Mouse (Mus musculus) hindbrain, embryonic 16.5 days (tissue): Measurements from ENCODE around the gene Qsox2. TPM values are rescaled to one million over a fixed set of nuclear protein-coding genes. Genes with fewer than 3 reads are reported as not detected.

Experiments
- ATAC-seq: fragments of 200-750 bp; cut with Nextera tagmentation; 2 replicates; pipeline ENCODE4 v1.8.0; 2017; ENCODE audit warnings: moderate TSS enrichment, moderate library complexity
- H3K27ac ChIP-seq: fragments of 300-500 bp; sonication (generic); 2 replicates; pipeline ENCODE4 v1.5.1; 2014; ENCODE audit warnings: low read depth, mild to moderate bottlenecking, control low read depth, low read length, moderate library complexity
- H3K27me3 ChIP-seq: fragments of 300-500 bp; sonication (generic); replicated peaks from 2 replicates; pipeline ENCODE4 v1.6.1; 2014; ENCODE audit warnings: low read length; ENCODE audit not compliant: control insufficient read depth, insufficient read depth
- H3K36me3 ChIP-seq: fragments of 300-500 bp; sonication (generic); 2 replicates; pipeline ENCODE4 v1.6.1; 2014; ENCODE audit warnings: mild to moderate bottlenecking, low read length, moderate library complexity, mixed read lengths; ENCODE audit not compliant: control insufficient read depth, insufficient read depth
- H3K4me1 ChIP-seq: fragments of 300-500 bp; sonication (generic); 2 replicates; pipeline ENCODE4 v1.6.1; 2014; ENCODE audit warnings: low read depth, low read length; ENCODE audit not compliant: control insufficient read depth, insufficient read depth
- H3K4me2 ChIP-seq: fragments of 300-500 bp; sonication (generic); 2 replicates; pipeline ENCODE4 v1.6.1; 2014; ENCODE audit warnings: mild to moderate bottlenecking, low read length, control low read depth, moderate library complexity
- H3K4me3 ChIP-seq: fragments of 300-500 bp; sonication (generic); 2 replicates; pipeline ENCODE4 v1.5.1; 2014; ENCODE audit warnings: mild to moderate bottlenecking, low read length, control low read depth, moderate library complexity
- H3K9ac ChIP-seq: fragments of 300-500 bp; sonication (generic); 2 replicates; pipeline ENCODE4 v1.6.1; 2014; ENCODE audit warnings: low read depth, mild to moderate bottlenecking, control low read depth, low read length, moderate library complexity
- H3K9me3 ChIP-seq: fragments of 300-500 bp; sonication (generic); 2 replicates; pipeline ENCODE4 v1.6.1; 2014; ENCODE audit warnings: mild to moderate bottlenecking, low read length, moderate library complexity; ENCODE audit not compliant: control insufficient read depth
- WGBS: fragments of 180-500 bp; shearing (Covaris S2); extraction: QIAGEN DNeasy Blood & Tissue Kit; methylation state at CpG from one replicate; pipeline ENCODE4 v1.1.7; 2014; 5-methylcytosine and 5-hydroxymethylcytosine counted together
- polyA plus RNA-seq: library from polyadenylated mRNA; unstranded; fragments of >200 nt; fragmentation: Nextera tagmentation; extraction: Ambion mirVana; gene quantifications from 2 replicates; pipeline ENCODE4 v1.2.1, GENCODE M21; 2015

Gene Qsox2
- polyA plus RNA-seq = 15.3 and 16.7 TPM in 2 replicates

DNA sequence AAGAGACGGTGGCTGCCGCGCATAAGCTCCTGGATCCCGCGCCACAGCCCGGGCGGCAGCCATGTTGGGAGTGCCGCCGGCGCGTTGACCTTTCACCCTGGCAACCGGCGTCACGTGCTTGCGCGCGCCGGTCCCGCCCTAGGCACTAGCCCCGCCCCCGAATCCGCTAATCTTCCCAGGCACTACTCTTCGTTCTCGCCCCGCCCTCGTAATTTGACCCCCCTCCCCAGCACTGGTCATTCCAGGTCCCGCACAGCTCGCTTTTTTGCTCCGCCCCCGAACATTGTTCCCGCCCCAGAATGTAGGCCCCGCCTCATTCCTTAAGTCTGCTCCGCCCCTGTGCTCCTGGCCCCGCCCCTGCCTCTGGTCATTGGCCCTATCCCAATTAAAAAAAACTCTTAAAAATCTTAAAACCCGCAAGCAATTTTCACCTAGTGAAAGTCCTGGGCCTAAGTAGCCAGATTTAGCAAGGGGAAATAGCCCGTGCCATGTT lies at the start of gene Qsox2:
Gene Qsox2, minus strand, starts transcription at position 236 of the 493 bp plus-strand sequence.
- no peaks in the 10 kb centered on the region for H3K9me3 ChIP-seq
- H3K27ac ChIP-seq = peak within 1 kb of the TSS; percentile 86
- peak; percentile 89 for ATAC-seq
- H3K9ac ChIP-seq = peak within 1 kb of the TSS; percentile 93
- under 1% methylated on average over 35 of the region's 36 CpGs for WGBS
- no peaks in the 10 kb centered on the region for H3K36me3 ChIP-seq
- H3K4me3 ChIP-seq = peak within 1 kb of the TSS; percentile 97
- H3K4me1 ChIP-seq = peaks cover 18% of the 10 kb centered on the region
- no peaks in the 10 kb centered on the region for H3K27me3 ChIP-seq
- H3K4me2 ChIP-seq = peak within 1 kb of the TSS; percentile 92

- Histone ChIP-seq H3K4me1 (peaks cover 5% of the 10 kb centered on the region), H3K36me3 (no peaks in the 10 kb centered on the region), H3K27me3 (no peaks in the 10 kb centered on the region), H3K9me3 (no peaks in the 10 kb centered on the region), H3K27ac (no peak overlapping the region), H3K4me3 (no peak overlapping the region), H3K9ac (no peak overlapping the region), H3K4me2 (no peak overlapping the region)
- 51% methylated on average over 7 of the region's 7 CpGs for WGBS
- ATAC-seq = no peak
Measured at GRCm38 (mm10) chr2:26286391-26286790, 49.1 kb upstream of the Qsox2 start.

GRCm38 (mm10) chr2:26285804-26286203 lies 48.5 kb upstream of the Qsox2 start:
- H3K27ac ChIP-seq = 0 out of 2 replicates have a peak overlapping the region, but pooled peaks have one; percentile 3
- H3K9ac ChIP-seq = 0 out of 2 replicates have a peak overlapping the region, but pooled peaks have one; percentile 2
- 24% methylated on average over 7 of the region's 7 CpGs for WGBS
- ATAC-seq = peak; percentile 70; the same call in 1 of the 2 replicates
- no peaks in the 10 kb centered on the region for H3K9me3 ChIP-seq
- no peaks in the 10 kb centered on the region for H3K27me3 ChIP-seq
- peaks cover 5% of the 10 kb centered on the region for H3K4me1 ChIP-seq
- H3K36me3 ChIP-seq = no peaks in the 10 kb centered on the region
- no peak overlapping the region for H3K4me3 ChIP-seq
- H3K4me2 ChIP-seq = no peak overlapping the region

DNA sequence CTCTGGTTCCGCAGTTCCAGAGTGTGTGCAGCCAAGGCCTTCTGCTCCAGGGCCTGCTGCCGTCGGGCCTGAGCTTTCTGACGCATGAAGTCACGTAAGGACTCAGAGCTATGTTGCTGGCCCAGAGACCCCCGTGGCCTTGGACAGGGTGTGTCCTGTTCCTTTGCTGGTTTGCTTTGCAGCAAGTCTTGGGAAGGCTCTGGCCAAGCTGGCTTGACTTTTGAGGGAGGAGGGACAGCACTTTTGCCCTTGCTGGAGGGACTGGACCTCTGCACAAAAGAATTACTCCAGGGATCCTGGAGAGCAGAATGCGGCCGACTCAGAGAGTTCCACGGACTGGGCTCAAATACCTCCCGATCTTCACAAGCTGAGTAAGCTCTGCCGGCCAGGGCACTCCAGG lies 43.3 kb upstream of the Qsox2 start:
- no peak for ATAC-seq
- H3K27ac ChIP-seq = no peak overlapping the region
- no peaks in the 10 kb centered on the region for H3K27me3 ChIP-seq
- peaks cover under 1% of the 10 kb centered on the region; the same call in 1 of the 2 replicates for H3K4me1 ChIP-seq
- no peaks in the 10 kb centered on the region for H3K9me3 ChIP-seq
- H3K4me2 ChIP-seq = no peak overlapping the region
- 67% methylated on average over 11 of the region's 11 CpGs for WGBS
- no peaks in the 10 kb centered on the region for H3K36me3 ChIP-seq
- no peak overlapping the region for H3K4me3 ChIP-seq
- no peak overlapping the region for H3K9ac ChIP-seq

- H3K9ac ChIP-seq = no peak overlapping the region
- no peaks in the 10 kb centered on the region for H3K9me3 ChIP-seq
- no peaks in the 10 kb centered on the region for H3K4me1 ChIP-seq
- no peaks in the 10 kb centered on the region for H3K27me3 ChIP-seq
- H3K36me3 ChIP-seq = no peaks in the 10 kb centered on the region
- H3K27ac ChIP-seq = no peak overlapping the region
- H3K4me2 ChIP-seq = no peak overlapping the region
- no peak overlapping the region for H3K4me3 ChIP-seq
- ATAC-seq = no peak
- WGBS = 76% methylated on average over 3 of the region's 3 CpGs
Measured at GRCm38 (mm10) chr2:26279712-26280111, 42.4 kb upstream of the Qsox2 start.

- ATAC-seq = peak; percentile 82; the same call in 1 of the 2 replicates
- Histone ChIP-seq H3K4me1 (no peaks in the 10 kb centered on the region), H3K36me3 (no peaks in the 10 kb centered on the region), H3K27me3 (no peaks in the 10 kb centered on the region), H3K4me3 (no peak overlapping the region), H3K27ac (no peak overlapping the region), H3K4me2 (no peak overlapping the region), H3K9ac (no peak overlapping the region), H3K9me3 (no peaks in the 10 kb centered on the region)
- 20% methylated on average over 7 of the region's 7 CpGs for WGBS
Measured at GRCm38 (mm10) chr2:26273611-26274010, 36.3 kb upstream of the Qsox2 start.

- no peaks in the 10 kb centered on the region for H3K4me1 ChIP-seq
- H3K4me3 ChIP-seq = no peak overlapping the region
- no peak overlapping the region for H3K4me2 ChIP-seq
- no peak overlapping the region for H3K27ac ChIP-seq
- H3K9me3 ChIP-seq = no peaks in the 10 kb centered on the region
- 63% methylated on average over 3 of the region's 3 CpGs for WGBS
- no peaks in the 10 kb centered on the region for H3K36me3 ChIP-seq
- H3K9ac ChIP-seq = no peak overlapping the region
- ATAC-seq = no peak
- no peaks in the 10 kb centered on the region for H3K27me3 ChIP-seq
Measured at GRCm38 (mm10) chr2:26268216-26268615, 30.9 kb upstream of the Qsox2 start.

GRCm38 (mm10) chr2:26266066-26266742 lies 28.9 kb upstream of the Qsox2 start:
- 85% methylated on average over 10 of the region's 10 CpGs for WGBS
- ATAC-seq = no peak

DNA sequence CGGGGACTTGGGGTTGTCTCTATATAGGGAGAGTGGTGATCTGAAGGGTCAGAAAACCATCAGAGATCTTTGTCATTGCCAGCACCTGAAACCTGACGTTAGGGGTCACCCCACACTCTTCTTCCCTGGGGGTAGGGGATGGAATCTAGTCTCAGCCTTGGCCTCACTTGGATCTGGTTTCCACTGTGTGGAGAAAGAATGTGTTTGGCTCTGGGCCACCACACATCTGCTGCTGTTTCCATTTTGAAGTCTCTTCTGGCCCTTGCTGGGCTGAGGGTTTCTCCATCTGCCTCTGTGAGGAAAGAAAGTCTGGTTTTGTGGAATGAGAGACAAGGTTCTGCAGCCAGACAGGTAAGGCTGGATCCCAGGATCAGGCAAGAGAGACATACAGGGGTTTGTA lies 27.8 kb upstream of the Qsox2 start:
- Histone ChIP-seq H3K27ac (no peak overlapping the region), H3K27me3 (no peaks in the 10 kb centered on the region), H3K4me2 (no peak overlapping the region), H3K9me3 (no peaks in the 10 kb centered on the region), H3K4me1 (no peaks in the 10 kb centered on the region), H3K4me3 (no peak overlapping the region), H3K9ac (no peak overlapping the region), H3K36me3 (no peaks in the 10 kb centered on the region)
- WGBS = 74% methylated on average over 2 of the region's 2 CpGs
- no peak for ATAC-seq

More at GRCm38 (mm10) chr2:26266066-26266742, 28.9 kb upstream of the Qsox2 start:
- Histone ChIP-seq H3K9ac (no peak overlapping the region), H3K36me3 (no peaks in the 10 kb centered on the region), H3K27ac (no peak overlapping the region), H3K27me3 (no peaks in the 10 kb centered on the region), H3K4me2 (no peak overlapping the region), H3K4me3 (no peak overlapping the region), H3K4me1 (no peaks in the 10 kb centered on the region), H3K9me3 (no peaks in the 10 kb centered on the region)
